Mouse (Mus musculus) cerebellum, adult 2 months (tissue): Measurements from ENCODE around the gene Trp73. TPM values are rescaled to one million over a fixed set of nuclear protein-coding genes. Genes with fewer than 3 reads are reported as not detected.

ENCODE experiments used
- DNase-seq, 2 experiments: peaks; one replicate each; pipeline ENCODE4 v3.0.0; 2021
- H3K27ac ChIP-seq: fragments of 200-500 bp; 2 replicates; pipeline ENCODE4 v1.5.1; 2012; ENCODE audit warnings: low read length, control low read depth, inconsistent platforms; ENCODE audit not compliant: insufficient read depth
- H3K27me3 ChIP-seq: fragments of 200-500 bp; 2 replicates; pipeline ENCODE4 v1.6.1; 2012; ENCODE audit warnings: inconsistent platforms, mild to moderate bottlenecking, low read length, moderate library complexity; ENCODE audit not compliant: control insufficient read depth, insufficient read depth
- H3K4me1 ChIP-seq: fragments of 200-500 bp; 2 replicates; pipeline ENCODE4 v1.6.1; 2011; ENCODE audit warnings: low read length; ENCODE audit not compliant: control insufficient read depth, insufficient read depth
- H3K4me3 ChIP-seq: fragments of 200-500 bp; replicated peaks from 2 replicates; pipeline ENCODE3; 2011; ENCODE audit warnings: mild to moderate bottlenecking, low read depth, low read length, control low read depth; ENCODE audit not compliant: insufficient read depth
- CTCF ChIP-seq: fragments of 200-500 bp; IDR thresholded peaks from 2 replicates; pipeline ENCODE4 v1.5.1; 2011; ENCODE audit warnings: low read depth, mild to moderate bottlenecking, control low read depth, low read length, moderate library complexity, borderline replicate concordance; ENCODE audit not compliant: insufficient read depth
- POLR2A ChIP-seq: fragments of 200-500 bp; IDR thresholded peaks from 2 replicates; pipeline ENCODE4 v1.6.1; 2011; ENCODE audit warnings: low read length, control low read depth, borderline replicate concordance; ENCODE audit not compliant: insufficient read depth
- WGBS: fragments of 180-500 bp; shearing (Covaris S2); methylation state at CpG from one replicate; pipeline ENCODE4 v1.1.7; 2018; 5-methylcytosine and 5-hydroxymethylcytosine counted together
- polyA plus RNA-seq: library from polyadenylated mRNA; depleted of rRNA; stranded (reverse); fragments of >200 nt; gene quantifications from 2 replicates; pipeline ENCODE4 v1.2.3, GENCODE M21; 2012

Trp73 gene
- polyA plus RNA-seq, 1 experiment = 1.7 TPM

DNA sequence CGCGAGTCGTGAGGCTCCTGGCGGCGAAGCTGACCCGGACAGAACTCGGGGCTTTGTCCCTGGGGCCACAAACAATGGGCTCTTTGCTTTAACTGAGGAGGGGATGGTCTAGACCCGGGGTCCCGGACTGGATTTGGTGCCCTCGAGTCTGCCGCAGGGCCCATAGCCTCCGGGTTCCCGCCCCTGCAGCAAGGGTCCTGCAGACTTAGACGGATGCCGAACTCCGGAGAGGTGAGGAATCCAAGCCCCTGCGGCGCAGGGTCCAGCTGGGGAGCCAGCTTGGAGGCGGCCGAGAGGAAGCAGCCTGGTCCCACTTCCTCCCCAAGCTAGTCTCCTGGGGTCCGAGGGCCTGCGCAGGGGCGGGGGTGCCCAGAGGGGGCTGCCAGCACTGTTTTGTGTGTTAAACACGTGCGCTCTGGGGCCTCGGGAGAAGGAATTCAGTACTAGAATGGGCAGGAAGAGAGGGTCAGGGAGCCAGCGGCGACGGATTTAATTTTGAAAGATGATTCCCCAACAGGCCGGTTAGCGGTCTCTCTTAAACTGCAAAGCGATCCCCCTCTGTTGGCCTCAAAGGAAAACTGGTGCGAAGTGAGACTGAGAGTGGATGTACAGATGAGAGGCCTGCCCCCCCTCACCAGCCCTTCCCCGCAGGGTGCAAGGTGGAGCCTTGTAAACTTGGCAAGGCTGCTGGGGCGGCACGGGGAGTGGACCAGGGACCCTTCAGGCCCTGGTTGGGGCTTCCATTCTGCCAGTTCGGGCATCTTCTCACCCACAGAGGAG lies 31.3 kb upstream of the Trp73 start:
- Histone ChIP-seq H3K27me3 (peaks cover 2% of the 10 kb centered on the region; the same call in 1 of the 2 replicates), H3K27ac (no peak overlapping the region), H3K4me1 (peaks cover 11% of the 10 kb centered on the region), H3K4me3 (peak overlapping the region; percentile 15)
- 4% methylated on average over 37 of the region's 37 CpGs for WGBS
- TF ChIP-seq CTCF = no peak
- TF ChIP-seq POLR2A = no peak
- no peak for DNase-seq

DNA sequence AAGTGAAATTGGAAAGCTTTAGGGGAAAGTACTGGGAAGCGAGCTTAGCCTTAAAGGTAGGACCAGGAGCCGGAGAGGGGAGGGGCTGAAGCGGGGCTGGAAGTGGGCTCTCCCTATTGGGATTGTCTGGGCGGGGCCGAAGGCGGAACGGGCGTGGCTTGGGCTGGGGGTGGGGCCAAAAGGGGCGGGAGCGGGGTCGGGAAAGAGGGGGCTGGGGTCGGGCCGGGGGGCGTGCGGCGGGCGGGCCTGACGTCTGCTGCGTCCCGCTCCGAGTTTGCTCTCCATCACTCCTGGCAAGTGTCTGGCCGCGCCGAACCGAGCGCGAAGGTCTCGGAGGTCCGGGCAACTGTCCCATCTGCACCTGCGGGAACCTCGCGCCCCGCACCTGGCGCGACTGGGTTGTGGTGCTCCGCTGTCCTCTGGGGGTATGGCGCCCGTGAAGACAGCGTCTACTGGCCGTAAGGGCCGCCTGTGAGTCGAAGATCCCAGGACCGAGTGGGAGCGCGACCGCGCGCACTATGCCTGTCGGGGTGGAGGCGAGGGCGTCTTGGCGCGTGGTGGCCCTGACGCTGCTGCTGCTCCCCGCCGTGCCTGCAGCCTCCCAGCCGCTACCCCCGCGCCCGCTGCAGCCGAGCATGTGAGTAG lies 30.6 kb upstream of the Trp73 start, which contains the start of gene Megf6:
Gene Megf6, plus strand, starts transcription at position 225 of the 645 bp plus-strand sequence.
- Histone ChIP-seq H3K27ac (no peak within 1 kb of the TSS), H3K4me3 (peak within 1 kb of the TSS; percentile 0), H3K4me1 (peaks cover 14% of the 10 kb centered on the region), H3K27me3 (peaks cover 2% of the 10 kb centered on the region; the same call in 1 of the 2 replicates)
- no peak for TF ChIP-seq CTCF
- TF ChIP-seq POLR2A = no peak
- DNase-seq = no peak
- under 1% methylated on average over 61 of the region's 61 CpGs for WGBS

DNA sequence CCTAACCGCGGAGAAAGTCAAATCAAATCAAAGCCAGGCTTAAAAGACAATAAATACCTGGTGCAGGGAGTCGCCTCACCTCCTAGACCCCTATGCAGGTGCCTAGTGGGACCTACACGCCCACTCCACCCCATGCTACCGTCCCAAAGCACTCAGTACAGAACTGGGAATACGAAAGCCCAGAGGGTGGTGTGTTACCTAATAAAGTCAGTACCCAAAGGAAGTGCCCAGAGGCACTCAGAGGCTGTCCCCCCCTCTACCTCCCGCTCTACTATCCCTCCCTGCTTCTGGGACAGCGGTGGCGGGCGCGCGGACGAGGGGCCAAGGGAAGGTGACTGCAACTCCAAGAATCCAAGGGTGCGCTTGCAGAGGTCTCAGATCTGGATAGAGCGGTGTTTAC lies 30.0 kb upstream of the Trp73 start:
- Histone ChIP-seq H3K27me3 (peaks cover 2% of the 10 kb centered on the region; the same call in 1 of the 2 replicates), H3K27ac (no peak overlapping the region), H3K4me3 (no peak overlapping the region), H3K4me1 (peaks cover 18% of the 10 kb centered on the region)
- WGBS = 6% methylated on average over 15 of the region's 15 CpGs
- TF ChIP-seq CTCF (no peak), POLR2A (no peak)
- DNase-seq = no peak

DNA sequence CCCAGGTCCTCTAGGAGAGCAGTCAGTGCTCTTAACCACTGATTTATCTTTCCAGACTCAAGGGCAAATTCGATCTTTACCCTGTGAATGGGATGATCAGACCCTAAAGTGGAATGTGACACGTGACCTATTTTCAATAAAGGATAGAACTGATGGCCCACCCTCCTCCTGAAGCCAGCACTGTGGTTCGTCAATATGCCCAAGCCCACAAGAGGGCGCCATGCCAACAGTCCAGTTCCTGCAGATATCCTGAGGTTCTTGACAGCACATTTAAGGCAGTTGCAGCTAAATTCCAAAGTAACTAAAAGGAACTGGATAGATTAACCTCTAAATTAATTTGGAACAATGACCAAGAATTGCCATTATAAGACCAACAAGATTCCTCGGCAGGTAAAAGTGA lies 27.0 kb upstream of the Trp73 start:
- Histone ChIP-seq H3K27ac (no peak overlapping the region), H3K4me3 (no peak overlapping the region), H3K4me1 (peaks cover 17% of the 10 kb centered on the region), H3K27me3 (peaks cover 2% of the 10 kb centered on the region; the same call in 1 of the 2 replicates)
- DNase-seq = no peak
- 54% methylated on average over 5 of the region's 5 CpGs for WGBS
- peak; percentile 48; the same call in 1 of the 2 replicates for TF ChIP-seq CTCF
- TF ChIP-seq POLR2A = no peak

- no peaks in the 10 kb centered on the region for H3K27me3 ChIP-seq
- peaks cover 23% of the 10 kb centered on the region for H3K4me1 ChIP-seq
- TF ChIP-seq POLR2A = no peak
- peak; percentile 92 for TF ChIP-seq CTCF
- 12% methylated on average over 7 of the region's 7 CpGs for WGBS
- H3K27ac ChIP-seq = no peak overlapping the region
- H3K4me3 ChIP-seq = no peak overlapping the region
- peak; percentile 69 to 82 for DNase-seq
Observed at GRCm38 (mm10) chr4:154163296-154163695, 23.3 kb upstream of the Trp73 start.

GRCm38 (mm10) chr4:154160538-154161390 lies 20.8 kb upstream of the Trp73 start, which contains the start of gene Tprgl:
Gene Tprgl (minus strand): TSS chr4:154160666.
- DNase-seq = peak; percentile 97 to 98
- Histone ChIP-seq H3K27ac (peak within 1 kb of the TSS; percentile 67; the same call in 1 of the 2 replicates), H3K27me3 (no peaks in the 10 kb centered on the region), H3K4me3 (peak within 1 kb of the TSS; percentile 98), H3K4me1 (peaks cover 29% of the 10 kb centered on the region)
- 1% methylated on average over 74 of the region's 75 CpGs for WGBS
- no peak for TF ChIP-seq CTCF
- TF ChIP-seq POLR2A = peak; percentile 58

- Histone ChIP-seq H3K27ac (peak overlapping the region; percentile 60; the same call in 1 of the 2 replicates), H3K4me3 (peak overlapping the region; percentile 79), H3K27me3 (no peaks in the 10 kb centered on the region), H3K4me1 (peaks cover 29% of the 10 kb centered on the region)
- 1% methylated on average over 47 of the region's 47 CpGs for WGBS
- peak; percentile 51 to 53 for DNase-seq
- TF ChIP-seq CTCF = no peak
- no peak for TF ChIP-seq POLR2A
Observed at GRCm38 (mm10) chr4:154159961-154160537, 20.0 kb upstream of the Trp73 start.
